7 mouse cellular contexts compared by ENCODE assay signal in the genomic region with DNA sequence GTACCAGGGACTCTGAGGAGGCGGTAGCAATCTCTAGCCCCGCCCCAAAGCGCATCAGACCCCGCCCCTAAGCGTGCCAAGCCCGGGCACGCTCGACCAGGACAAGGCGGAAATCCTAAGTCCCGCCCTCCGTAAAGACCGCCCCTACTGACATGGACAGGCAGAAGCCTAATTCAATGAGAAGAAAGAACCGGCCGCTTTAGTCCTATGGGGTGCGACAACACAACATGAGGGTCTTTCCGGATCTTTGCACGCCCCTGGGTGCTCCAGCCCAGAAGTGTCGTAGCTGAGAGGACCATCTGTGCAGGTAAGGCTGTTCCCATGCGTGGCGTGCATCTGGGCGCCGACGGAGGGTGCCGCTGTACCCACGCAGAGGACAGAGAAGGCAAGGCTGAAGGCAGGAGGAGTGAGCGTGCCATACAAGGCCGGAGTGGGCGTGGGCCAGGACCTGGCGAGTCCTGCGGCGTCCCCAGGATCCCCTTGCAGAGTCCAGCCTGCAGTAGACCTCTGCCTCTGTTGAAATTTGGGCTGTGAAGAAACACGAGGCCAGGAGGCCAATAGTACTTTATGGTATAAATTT. TPM values are rescaled to one million over a fixed set of nuclear protein-coding genes. Genes with fewer than 3 reads are reported as not detected.
DNase-seq lines count a peak whose midpoint lies in the region; ATAC-seq and TF ChIP-seq lines count a peak whose summit lies in the region.

A gene (plus strand): TSS at position 156 of the 580 bp plus-strand sequence.

- DNase-seq in adrenal gland, adult 8-10 months = peak; percentile 97
- DNase-seq in embryo, embryonic 9.5 days (ENCODE audit: extremely low spot score) = peak; percentile 98
- DNase-seq in gonadal fat pad, adult 2 months (ENCODE audit: low read depth) = no peak
- DNase-seq in left cerebral cortex, postnatal 4 days = peak; percentile 96

- H3K9ac ChIP-seq in intestine, postnatal 0 days (ENCODE audit: low read depth, low read length) = peak within 1 kb of the TSS; percentile 38; the same call in 1 of the 2 replicates
- peak within 1 kb of the TSS; percentile 72 for H3K9ac ChIP-seq in midbrain, embryonic 12.5 days (replicated peaks)

- no peaks in the 10 kb centered on the region for H3K36me3 ChIP-seq in intestine, postnatal 0 days (ENCODE audit: control insufficient read depth, insufficient read depth)
- no peaks in the 10 kb centered on the region for H3K36me3 ChIP-seq in midbrain, embryonic 12.5 days
- no peaks in the 10 kb centered on the region for H3K36me3 ChIP-seq in small intestine, adult 2 months (ENCODE audit: control insufficient read depth, insufficient read depth, low read length)

- under 1% methylated on average over 32 of the region's 32 CpGs for WGBS in intestine, postnatal 0 days
- WGBS in midbrain, embryonic 12.5 days = under 1% methylated on average over 32 of the region's 32 CpGs
- under 1% methylated on average over 32 of the region's 32 CpGs for WGBS in small intestine, adult 2 months

- no peaks in the 10 kb centered on the region for H3K27me3 ChIP-seq in intestine, postnatal 0 days (replicated peaks; ENCODE audit: control insufficient read depth, insufficient read depth, low read length)
- H3K27me3 ChIP-seq in midbrain, embryonic 12.5 days = 0 out of 2 replicates have a peak, but pooled peaks cover 4% of the 10 kb centered on the region
- no peaks in the 10 kb centered on the region for H3K27me3 ChIP-seq in small intestine, adult 2 months (ENCODE audit: control insufficient read depth, insufficient read depth, low read length)

- no peaks in the 10 kb centered on the region for H3K4me1 ChIP-seq in intestine, postnatal 0 days (replicated peaks; ENCODE audit: control insufficient read depth, insufficient read depth, low read length)
- peaks cover 14% of the 10 kb centered on the region for H3K4me1 ChIP-seq in midbrain, embryonic 12.5 days
- peaks cover 4% of the 10 kb centered on the region; the same call in 1 of the 2 replicates for H3K4me1 ChIP-seq in small intestine, adult 2 months (ENCODE audit: control insufficient read depth, insufficient read depth, insufficient read length, low read length)

- H3K4me2 ChIP-seq in intestine, postnatal 0 days (replicated peaks; ENCODE audit: low read depth) = peak within 1 kb of the TSS; percentile 65
- H3K4me2 ChIP-seq in midbrain, embryonic 12.5 days (replicated peaks) = peak within 1 kb of the TSS; percentile 73

- peak within 1 kb of the TSS; percentile 37; the same call in 1 of the 2 replicates for H3K27ac ChIP-seq in intestine, postnatal 0 days (ENCODE audit: low read depth, low read length)
- H3K27ac ChIP-seq in midbrain, embryonic 12.5 days (replicated peaks) = peak within 1 kb of the TSS; percentile 61; the same call in 1 of the 2 replicates
- 0 out of 2 replicates have a peak within 1 kb of the TSS, but pooled peaks have one; percentile 4 for H3K27ac ChIP-seq in small intestine, adult 2 months (ENCODE audit: insufficient read depth, low read depth, low read length)

- H3K4me3 ChIP-seq in intestine, postnatal 0 days (ENCODE audit: low read depth, low read length) = peak within 1 kb of the TSS; percentile 67
- H3K4me3 ChIP-seq in midbrain, embryonic 12.5 days = peak within 1 kb of the TSS; percentile 74
- H3K4me3 ChIP-seq in small intestine, adult 2 months (ENCODE audit: low read depth, low read length) = peak within 1 kb of the TSS; percentile 75

- no peak for TF ChIP-seq POLR2A in small intestine, adult 2 months (IDR thresholded peaks at IDR 0.05; ENCODE audit: low read depth, low read length)

- TF ChIP-seq CTCF in intestine, postnatal 0 days (IDR thresholded peaks at IDR 0.05; ENCODE audit: low read depth) = peak; percentile 62
- TF ChIP-seq CTCF in small intestine, adult 2 months (IDR thresholded peaks at IDR 0.05; ENCODE audit: extremely low read depth, insufficient read length, insufficient replicate concordance, low read depth, low read length) = no peak; the same call in 1 of the 2 replicates

- H3K9me3 ChIP-seq in intestine, postnatal 0 days (ENCODE audit: control insufficient read depth) = no peaks in the 10 kb centered on the region
- no peaks in the 10 kb centered on the region for H3K9me3 ChIP-seq in midbrain, embryonic 12.5 days

- ATAC-seq in intestine, postnatal 0 days = peak; percentile 97
- ATAC-seq in midbrain, embryonic 12.5 days (ENCODE audit: low FRiP score, low read depth) = peak; percentile 99

- intact Hi-C loops in left cerebral cortex, postnatal 4 days (cut with DNase I) = loop anchor here (5.0 kb wide), 1 partner anchor 1543 kb away; no protein-coding TSS in a partner anchor

RNA-seq across cellular contexts. Expression of the gene that starts here (rescaled TPM):
- total RNA-seq in adrenal gland, adult 8-10 months (2022) = 10 to 100 TPM; 43.6 to 85.3 (median 57.4) TPM
- 33.8 and 44.7 TPM in 2 replicates for polyA plus RNA-seq in gonadal fat pad, adult 2 months (2012; rRNA removed)
- 7.3 and 7.4 TPM in 2 replicates for polyA plus RNA-seq in intestine, postnatal 0 days (2015; fragmentation: Nextera tagmentation; extraction: Ambion mirVana)
- total RNA-seq in left cerebral cortex, postnatal 4 days (2021) = 10 to 100 TPM; 36.6 to 43.1 TPM
- 27.4 and 30.5 TPM in 2 replicates for polyA plus RNA-seq in midbrain, embryonic 12.5 days (2016; fragmentation: Nextera tagmentation; extraction: Ambion mirVana)
- polyA plus RNA-seq in small intestine, adult 2 months (2012; rRNA removed) = 4.7 and 9.3 TPM in 2 replicates

Comparison
In these comparisons a context has a peak if more than half of its experiments do, and no peak if none do; other contexts are left out.
1. H3K27ac ChIP-seq: peak in every context shown above with its lines; median percentile 61 in midbrain, embryonic 12.5 days; 37 in intestine, postnatal 0 days; 4 in small intestine, adult 2 months.